Mouse (Mus musculus): ENCODE results near the gene Sgsh.
A peak's percentile ranks its signal among the peaks of the same experiment; 100 is the strongest.

GRCm38 (mm10) chr11:119384904-119385303, 29.6 kb upstream of the Sgsh start:
- TF ChIP-seq POLR2A (IDR thresholded peaks at IDR 0.05; ENCODE audit: control insufficient read depth in 1 of 2, insufficient read depth in 1 of 2, low read depth in 1 of 2, low read length in 2 of 2, poor library complexity in 1 of 2) (no peak), ZC3H11A (IDR thresholded peaks at IDR 0.05; ENCODE audit: low read depth, low read length) (no peak), POLR2AphosphoS5 (IDR thresholded peaks at IDR 0.05; ENCODE audit: borderline replicate concordance, low read depth, low read length) (no peak), EP300 (IDR thresholded peaks at IDR 0.05; ENCODE audit: low read depth in 1 of 2, low read length in 2 of 2) (no peak), MYC (IDR thresholded peaks at IDR 0.05; ENCODE audit: low read depth, low read length) (no peak), USF1 (IDR thresholded peaks at IDR 0.05; ENCODE audit: low read depth, low read length) (no peak), RCOR1 (IDR thresholded peaks at IDR 0.05; ENCODE audit: low read depth, low read length) (no peak), CTCF (IDR thresholded peaks at IDR 0.05 in 2 of 3, conservative IDR thresholded peaks at IDR 0.05 in 1 of 3; ENCODE audit: control insufficient read depth in 1 of 3, insufficient read depth in 1 of 3, low read depth in 2 of 3, low read length in 3 of 3, poor library complexity in 1 of 3, severe bottlenecking in 1 of 3) (peak in 1 of 3 experiments; percentile 3; a peak in 1 of 6 replicates), USF2 (IDR thresholded peaks at IDR 0.05; ENCODE audit: borderline replicate concordance in 1 of 2, insufficient read depth in 1 of 2, low read depth in 1 of 2, low read length in 2 of 2) (no peak), E2F4 (IDR thresholded peaks at IDR 0.05; ENCODE audit: borderline replicate concordance, low read depth, low read length) (no peak), MAZ (IDR thresholded peaks at IDR 0.05; ENCODE audit: low read depth, low read length) (no peak), HCFC1 (IDR thresholded peaks at IDR 0.05; ENCODE audit: low read depth, low read length) (no peak), MXI1 (IDR thresholded peaks at IDR 0.05; ENCODE audit: low read depth, low read length) (no peak)
